Mouse (Mus musculus): ENCODE measurements around the gene Fam53b. TPM values are rescaled to one million over a fixed set of nuclear protein-coding genes. Genes with fewer than 3 reads are reported as not detected.

The Fam53b gene
- polyA plus RNA-seq, 1 experiment = 26.5 TPM

DNA sequence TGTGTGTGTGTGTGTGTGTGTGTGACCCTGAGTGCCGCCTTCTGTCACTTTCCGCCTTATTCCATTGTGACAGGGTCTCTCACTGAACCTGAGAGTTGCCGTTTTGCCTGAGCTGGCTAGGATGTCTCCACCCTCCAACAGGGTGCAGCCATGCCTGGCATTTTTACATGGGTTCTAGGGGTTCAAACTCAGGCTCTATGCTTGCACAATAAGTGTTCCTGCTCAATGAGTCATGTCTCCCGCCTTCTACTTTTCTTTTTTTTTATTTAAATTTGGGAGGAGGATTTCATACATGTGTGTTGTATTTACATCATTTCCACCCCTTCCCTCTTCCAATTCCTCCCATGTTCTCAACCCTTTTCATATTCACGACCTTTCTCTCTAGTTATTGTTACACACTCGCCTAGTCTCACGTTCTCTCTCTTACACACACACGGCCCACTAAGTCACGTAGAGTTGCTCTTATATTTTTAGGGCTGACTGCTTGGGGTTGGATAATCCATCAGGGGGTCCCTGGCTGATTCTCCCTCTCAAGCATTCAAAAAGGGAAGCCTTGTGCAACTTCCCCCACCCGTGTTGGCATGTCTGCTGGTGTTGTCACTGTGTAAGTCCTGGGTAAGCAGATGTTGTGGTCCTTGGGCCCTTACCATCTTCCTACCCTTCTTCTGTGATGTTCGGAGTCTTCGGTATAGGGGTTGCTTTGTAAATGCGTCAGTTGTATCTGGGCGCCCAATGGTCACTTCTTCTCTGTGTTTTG is 122.8 kb downstream of the Fam53b start:
- no peaks in the 10 kb centered on the region for H3K27me3 ChIP-seq (ENCODE audit: control insufficient read depth, insufficient read depth, insufficient read length)
- no peaks in the 10 kb centered on the region for H3K36me3 ChIP-seq (ENCODE audit: control insufficient read depth, insufficient read depth)
- no peaks in the 10 kb centered on the region for H3K79me2 ChIP-seq (ENCODE audit: control insufficient read depth, insufficient read depth)
- peak; percentile 56; the same call in 1 of the 2 replicates for TF ChIP-seq CEBPB (IDR thresholded peaks at IDR 0.05; ENCODE audit: insufficient read depth, poor library complexity, severe bottlenecking)
- TF ChIP-seq MYOD1 (IDR thresholded peaks at IDR 0.05; ENCODE audit: control insufficient read depth in 1 of 3, insufficient read length in 2 of 3, low read depth in 2 of 3) = no peak
- no peak overlapping the region for H3ac ChIP-seq (ENCODE audit: control insufficient read depth, insufficient read length)
- H3K4me3 ChIP-seq = no peak overlapping the region
- H3K4me2 ChIP-seq (ENCODE audit: low read depth) = no peak overlapping the region

GRCm38 (mm10) chr7:132689722-132690121 is 124.0 kb downstream of the Fam53b start:
- Histone ChIP-seq H3K36me3 (ENCODE audit: control insufficient read depth, insufficient read depth) (no peaks in the 10 kb centered on the region), H3K79me2 (ENCODE audit: control insufficient read depth, insufficient read depth) (no peaks in the 10 kb centered on the region), H3K4me2 (ENCODE audit: low read depth) (no peak overlapping the region), H3K4me3 (no peak overlapping the region), H3K27me3 (ENCODE audit: control insufficient read depth, insufficient read depth, insufficient read length) (no peaks in the 10 kb centered on the region), H3ac (ENCODE audit: control insufficient read depth, insufficient read length) (no peak overlapping the region)
- TF ChIP-seq MYOD1 (IDR thresholded peaks at IDR 0.05; ENCODE audit: control insufficient read depth in 1 of 3, insufficient read length in 2 of 3, low read depth in 2 of 3) (no peak), USF1 (IDR thresholded peaks at IDR 0.05; ENCODE audit: low read depth) (no peak), TCF12 (IDR thresholded peaks at IDR 0.05; ENCODE audit: insufficient read depth, poor library complexity, severe bottlenecking) (no peak), CEBPB (IDR thresholded peaks at IDR 0.05; ENCODE audit: insufficient read depth, poor library complexity, severe bottlenecking) (no peak), MYOG (IDR thresholded peaks at IDR 0.05; ENCODE audit: control insufficient read depth in 1 of 3, insufficient read depth in 1 of 3, insufficient read length in 2 of 3, low read depth in 2 of 3) (no peak), E2F4 (IDR thresholded peaks at IDR 0.05; ENCODE audit: insufficient read depth) (no peak), POLR2AphosphoS2 (IDR thresholded peaks at IDR 0.05; ENCODE audit: insufficient read length, low read depth) (no peak), REST (IDR thresholded peaks at IDR 0.05; ENCODE audit: insufficient read depth, insufficient read length) (no peak), TCF3 (IDR thresholded peaks at IDR 0.05; ENCODE audit: insufficient read length, low read depth) (no peak), POLR2A (IDR thresholded peaks at IDR 0.05; ENCODE audit: insufficient read length, low read depth) (no peak), SRF (IDR thresholded peaks at IDR 0.05; ENCODE audit: control insufficient read depth, insufficient read length, low read depth) (no peak), MAX (IDR thresholded peaks at IDR 0.05; ENCODE audit: low read depth) (no peak)

GRCm38 (mm10) chr7:132688721-132689120 is 125.0 kb downstream of the Fam53b start:
- no peak overlapping the region for H3K4me2 ChIP-seq (ENCODE audit: low read depth)
- no peaks in the 10 kb centered on the region for H3K36me3 ChIP-seq (ENCODE audit: control insufficient read depth, insufficient read depth)
- H3ac ChIP-seq (ENCODE audit: control insufficient read depth, insufficient read length) = no peak overlapping the region
- no peak for TF ChIP-seq MYOD1 (IDR thresholded peaks at IDR 0.05; ENCODE audit: control insufficient read depth in 1 of 3, insufficient read length in 2 of 3, low read depth in 2 of 3)
- no peaks in the 10 kb centered on the region for H3K27me3 ChIP-seq (ENCODE audit: control insufficient read depth, insufficient read depth, insufficient read length)
- H3K4me3 ChIP-seq = no peak overlapping the region
- no peaks in the 10 kb centered on the region for H3K79me2 ChIP-seq (ENCODE audit: control insufficient read depth, insufficient read depth)

- TF ChIP-seq TCF12 (IDR thresholded peaks at IDR 0.05; ENCODE audit: insufficient read depth, poor library complexity, severe bottlenecking) (no peak), USF1 (IDR thresholded peaks at IDR 0.05; ENCODE audit: low read depth) (no peak), POLR2AphosphoS2 (IDR thresholded peaks at IDR 0.05; ENCODE audit: insufficient read length, low read depth) (no peak), REST (IDR thresholded peaks at IDR 0.05; ENCODE audit: insufficient read depth, insufficient read length) (no peak), E2F4 (IDR thresholded peaks at IDR 0.05; ENCODE audit: insufficient read depth) (no peak), MYOG (IDR thresholded peaks at IDR 0.05; ENCODE audit: control insufficient read depth in 1 of 3, insufficient read depth in 1 of 3, insufficient read length in 2 of 3, low read depth in 2 of 3) (no peak), POLR2A (IDR thresholded peaks at IDR 0.05; ENCODE audit: insufficient read length, low read depth) (no peak), MYOD1 (IDR thresholded peaks at IDR 0.05; ENCODE audit: control insufficient read depth in 1 of 3, insufficient read length in 2 of 3, low read depth in 2 of 3) (no peak), MAX (IDR thresholded peaks at IDR 0.05; ENCODE audit: low read depth) (no peak), SRF (IDR thresholded peaks at IDR 0.05; ENCODE audit: control insufficient read depth, insufficient read length, low read depth) (no peak), CEBPB (IDR thresholded peaks at IDR 0.05; ENCODE audit: insufficient read depth, poor library complexity, severe bottlenecking) (no peak), TCF3 (IDR thresholded peaks at IDR 0.05; ENCODE audit: insufficient read length, low read depth) (no peak)
- no peak overlapping the region for H3K4me2 ChIP-seq (ENCODE audit: low read depth)
- no peak overlapping the region for H3K4me3 ChIP-seq
- H3K36me3 ChIP-seq (ENCODE audit: control insufficient read depth, insufficient read depth) = no peaks in the 10 kb centered on the region
- H3K79me2 ChIP-seq (ENCODE audit: control insufficient read depth, insufficient read depth) = no peaks in the 10 kb centered on the region
- no peak overlapping the region for H3ac ChIP-seq (ENCODE audit: control insufficient read depth, insufficient read length)
- H3K27me3 ChIP-seq (ENCODE audit: control insufficient read depth, insufficient read depth, insufficient read length) = no peaks in the 10 kb centered on the region
These were observed 125.8 kb downstream of the Fam53b start for GRCm38 (mm10) chr7:132687897-132688296.

- Histone ChIP-seq H3K27me3 (ENCODE audit: control insufficient read depth, insufficient read depth, insufficient read length) (no peaks in the 10 kb centered on the region), H3K36me3 (ENCODE audit: control insufficient read depth, insufficient read depth) (no peaks in the 10 kb centered on the region), H3ac (ENCODE audit: control insufficient read depth, insufficient read length) (no peak overlapping the region), H3K4me3 (no peak overlapping the region), H3K79me2 (ENCODE audit: control insufficient read depth, insufficient read depth) (no peaks in the 10 kb centered on the region), H3K4me2 (ENCODE audit: low read depth) (no peak overlapping the region)
- no peak for TF ChIP-seq REST (IDR thresholded peaks at IDR 0.05; ENCODE audit: insufficient read depth, insufficient read length)
- TF ChIP-seq POLR2AphosphoS2 (IDR thresholded peaks at IDR 0.05; ENCODE audit: insufficient read length, low read depth) = no peak
- TF ChIP-seq SRF (IDR thresholded peaks at IDR 0.05; ENCODE audit: control insufficient read depth, insufficient read length, low read depth) = no peak
- no peak for TF ChIP-seq TCF12 (IDR thresholded peaks at IDR 0.05; ENCODE audit: insufficient read depth, poor library complexity, severe bottlenecking)
- no peak for TF ChIP-seq CEBPB (IDR thresholded peaks at IDR 0.05; ENCODE audit: insufficient read depth, poor library complexity, severe bottlenecking)
- no peak for TF ChIP-seq MYOD1 (IDR thresholded peaks at IDR 0.05; ENCODE audit: control insufficient read depth in 1 of 3, insufficient read length in 2 of 3, low read depth in 2 of 3)
- TF ChIP-seq MYOG (IDR thresholded peaks at IDR 0.05; ENCODE audit: control insufficient read depth in 1 of 3, insufficient read depth in 1 of 3, insufficient read length in 2 of 3, low read depth in 2 of 3) = no peak
These were observed 127.2 kb downstream of the Fam53b start for GRCm38 (mm10) chr7:132686515-132686914.
